Mouse (Mus musculus): Measurements from ENCODE around the gene Tmem200a.

Tmem200a gene

GRCm38 (mm10) chr10:25876809-25877208, 202.0 kb downstream of the Tmem200a start:
- no peak for DNase-seq

GRCm38 (mm10) chr10:25868739-25869138, 210.1 kb downstream of the Tmem200a start:
- DNase-seq, result no peak
